Mouse (Mus musculus) hindbrain, embryonic 12.5 days (tissue): ENCODE measurements around the gene Gm17689. TPM values are rescaled to one million over a fixed set of nuclear protein-coding genes. Genes with fewer than 3 reads are reported as not detected.

Source experiments
- ATAC-seq: fragments of 200-750 bp; cut with Nextera tagmentation; 2 replicates; pipeline ENCODE4 v1.8.0; 2017; ENCODE audit warnings: moderate TSS enrichment; ENCODE audit not compliant: low FRiP score
- H3K27ac ChIP-seq: fragments of 300-500 bp; sonication (generic); 2 replicates; pipeline ENCODE4 v1.5.1; 2016; ENCODE audit warnings: mild to moderate bottlenecking
- H3K27me3 ChIP-seq: fragments of 300-500 bp; sonication (generic); 2 replicates; pipeline ENCODE4 v1.6.1; 2016; ENCODE audit warnings: mild to moderate bottlenecking
- H3K36me3 ChIP-seq: fragments of 300-500 bp; sonication (generic); 2 replicates; pipeline ENCODE4 v1.6.1; 2016; ENCODE audit warnings: mild to moderate bottlenecking
- H3K4me1 ChIP-seq: fragments of 300-500 bp; sonication (generic); 2 replicates; pipeline ENCODE4 v1.6.1; 2016
- H3K4me2 ChIP-seq: fragments of 300-500 bp; sonication (generic); replicated peaks from 2 replicates; pipeline ENCODE4 v1.6.1; 2016; ENCODE audit warnings: mild to moderate bottlenecking
- H3K4me3 ChIP-seq: fragments of 300-500 bp; sonication (generic); 2 replicates; pipeline ENCODE4 v1.5.1; 2016; ENCODE audit warnings: mild to moderate bottlenecking
- H3K9ac ChIP-seq: fragments of 300-500 bp; sonication (generic); 2 replicates; pipeline ENCODE4 v1.6.1; 2016; ENCODE audit warnings: mild to moderate bottlenecking, moderate library complexity
- H3K9me3 ChIP-seq: fragments of 300-500 bp; sonication (generic); replicated peaks from 2 replicates; pipeline ENCODE4 v1.6.1; 2016; ENCODE audit warnings: mild to moderate bottlenecking
- WGBS: fragments of 180-500 bp; shearing (Covaris S2); methylation state at CpG from one replicate; pipeline ENCODE4 v1.1.7; 2016; 5-methylcytosine and 5-hydroxymethylcytosine counted together
- polyA plus RNA-seq: library from polyadenylated mRNA; unstranded; fragments of >200 nt; fragmentation: Nextera tagmentation; extraction: Ambion mirVana; gene quantifications from 2 replicates; pipeline ENCODE4 v1.2.1, GENCODE M21; 2016

The Gm17689 gene
- polyA plus RNA-seq, result not detected in 2 replicates

GRCm38 (mm10) chr9:36582535-36582934, at the start of gene Gm17689:
Gm17689 (minus strand) TSS chr9:36582635.
- Histone ChIP-seq H3K9me3 (peaks cover 7% of the 10 kb centered on the region; the same call in 1 of the 2 replicates), H3K27me3 (no peaks in the 10 kb centered on the region), H3K4me1 (no peaks in the 10 kb centered on the region), H3K27ac (no peak within 1 kb of the TSS), H3K9ac (no peak within 1 kb of the TSS), H3K36me3 (no peaks in the 10 kb centered on the region), H3K4me2 (no peak within 1 kb of the TSS), H3K4me3 (no peak within 1 kb of the TSS)
- no peak for ATAC-seq
- 82% methylated on average over 1 of the region's 1 CpGs for WGBS

- Histone ChIP-seq H3K4me1 (no peaks in the 10 kb centered on the region), H3K27me3 (no peaks in the 10 kb centered on the region), H3K4me2 (no peak within 1 kb of the TSS), H3K4me3 (no peak within 1 kb of the TSS), H3K9me3 (0 out of 2 replicates have a peak, but pooled peaks cover 3% of the 10 kb centered on the region), H3K27ac (no peak within 1 kb of the TSS), H3K9ac (no peak within 1 kb of the TSS), H3K36me3 (no peaks in the 10 kb centered on the region)
- no peak for ATAC-seq
- 93% methylated on average over 2 of the region's 2 CpGs for WGBS
Observed at GRCm38 (mm10) chr9:36541863-36542262, 40.6 kb downstream of the Gm17689 start, which contains the start of gene Gm5615. Gm5615 (minus strand) TSS chr9:36541963.

Other genes with a start within 250 kb of the Gm17689 start
- not detected in 2 replicates for gene Gm7257, start 150.8 kb downstream of the Gm17689 start, polyA plus RNA-seq
- not detected in 2 replicates for gene Gm9513, start 107.0 kb downstream of the Gm17689 start, polyA plus RNA-seq
- gene Gm5615, start 40.7 kb downstream of the Gm17689 start, polyA plus RNA-seq, result not detected in 2 replicates
- not detected in 2 replicates for gene A630095E13Rik, start 60.7 kb upstream of the Gm17689 start, polyA plus RNA-seq
- gene Acrv1, start 110.6 kb upstream of the Gm17689 start, polyA plus RNA-seq, result not detected in 2 replicates
- gene Chek1, start 144.4 kb upstream of the Gm17689 start, polyA plus RNA-seq, result 24.7 and 33.8 TPM in 2 replicates
- 167 and 174 TPM in 2 replicates for gene Stt3a, start 185.0 kb upstream of the Gm17689 start, polyA plus RNA-seq
- 119 TPM in 2 replicates for gene Ei24, start 214.8 kb upstream of the Gm17689 start, polyA plus RNA-seq
- gene Fez1, start 239.2 kb upstream of the Gm17689 start, polyA plus RNA-seq, result 386 and 387 TPM in 2 replicates